Mouse (Mus musculus) kidney, embryonic 14.5 days (tissue): Measurements from ENCODE around the gene Mxra8. TPM values are rescaled to one million over a fixed set of nuclear protein-coding genes. Genes with fewer than 3 reads are reported as not detected.

Experiments used
- ATAC-seq: fragments of 200-750 bp; cut with Nextera tagmentation; 2 replicates; pipeline ENCODE4 v1.8.0; 2017; ENCODE audit warnings: moderate number of reproducible peaks, mild to moderate bottlenecking, moderate TSS enrichment, moderate library complexity; ENCODE audit not compliant: low FRiP score, low TSS enrichment
- H3K27ac ChIP-seq: fragments of 300-500 bp; sonication (generic); 2 replicates; pipeline ENCODE4 v1.5.1; 2014; ENCODE audit warnings: low read depth, mild to moderate bottlenecking, low read length, moderate library complexity, mixed read lengths
- H3K27me3 ChIP-seq: fragments of 300-500 bp; sonication (generic); 2 replicates; pipeline ENCODE4 v1.6.1; 2014; ENCODE audit warnings: mild to moderate bottlenecking, low read length; ENCODE audit not compliant: control insufficient read depth, insufficient read depth
- H3K36me3 ChIP-seq: fragments of 300-500 bp; sonication (generic); 2 replicates; pipeline ENCODE4 v1.6.1; 2014; ENCODE audit warnings: low read length, mixed read lengths; ENCODE audit not compliant: control insufficient read depth, insufficient read depth
- H3K4me1 ChIP-seq: fragments of 300-500 bp; sonication (generic); 2 replicates; pipeline ENCODE4 v1.6.1; 2014; ENCODE audit warnings: low read length, mixed read lengths; ENCODE audit not compliant: control insufficient read depth, insufficient read depth
- H3K4me2 ChIP-seq: fragments of 300-500 bp; sonication (generic); replicated peaks from 2 replicates; pipeline ENCODE4 v1.6.1; 2014; ENCODE audit warnings: low read depth, mild to moderate bottlenecking, low read length
- H3K4me3 ChIP-seq: fragments of 300-500 bp; sonication (generic); 2 replicates; pipeline ENCODE4 v1.5.1; 2014; ENCODE audit warnings: mild to moderate bottlenecking, low read length
- H3K9ac ChIP-seq: fragments of 300-500 bp; sonication (generic); 2 replicates; pipeline ENCODE4 v1.6.1; 2014; ENCODE audit warnings: low read depth, mild to moderate bottlenecking, low read length, moderate library complexity
- H3K9me3 ChIP-seq: fragments of 300-500 bp; sonication (generic); 2 replicates; pipeline ENCODE4 v1.6.1; 2016; ENCODE audit warnings: low read length; ENCODE audit not compliant: control insufficient read depth
- WGBS: fragments of 180-500 bp; shearing (Covaris S2); extraction: QIAGEN DNeasy Blood & Tissue Kit; methylation state at CpG from one replicate; pipeline ENCODE4 v1.1.7; 2014; 5-methylcytosine and 5-hydroxymethylcytosine counted together
- polyA plus RNA-seq: library from polyadenylated mRNA; unstranded; fragments of >200 nt; fragmentation: Nextera tagmentation; extraction: Ambion mirVana; gene quantifications from 2 replicates; pipeline ENCODE4 v1.2.1, GENCODE M21; 2014

Gene Mxra8
- polyA plus RNA-seq, 1 experiment from 2014 or later = 75.1 TPM

DNA sequence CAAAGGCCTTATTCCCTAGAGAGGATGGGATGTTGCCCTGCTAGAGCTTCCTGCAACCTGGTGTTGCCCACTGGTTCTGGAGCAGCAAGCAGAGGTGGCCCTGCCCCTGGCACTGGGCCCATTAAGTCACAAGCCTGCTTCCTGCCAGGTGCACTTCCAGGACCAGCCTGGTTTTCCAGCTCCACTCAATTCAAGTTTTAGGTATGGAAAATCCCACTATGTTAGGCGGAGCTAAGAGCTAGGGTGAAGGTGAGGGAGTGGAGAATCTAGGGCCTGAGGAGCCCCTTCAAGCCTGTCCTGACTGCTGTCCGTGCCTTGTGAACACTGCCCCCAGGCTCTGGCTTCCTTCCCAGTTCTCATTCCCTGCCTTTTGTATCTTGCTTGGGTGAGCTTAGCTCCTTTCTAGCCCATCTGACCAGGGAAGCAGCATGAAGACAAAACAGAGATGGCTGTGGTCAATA, 12.5 kb downstream of the Mxra8 start:
- H3K27ac ChIP-seq = no peak overlapping the region
- H3K36me3 ChIP-seq = peaks cover 26% of the 10 kb centered on the region
- H3K4me2 ChIP-seq = no peak overlapping the region
- no peak overlapping the region for H3K9ac ChIP-seq
- no peak overlapping the region for H3K4me3 ChIP-seq
- no peaks in the 10 kb centered on the region for H3K9me3 ChIP-seq
- ATAC-seq = no peak
- WGBS = 74% methylated on average over 2 of the region's 2 CpGs
- H3K27me3 ChIP-seq = no peaks in the 10 kb centered on the region
- peaks cover 13% of the 10 kb centered on the region for H3K4me1 ChIP-seq

- Histone ChIP-seq H3K4me2 (no peak overlapping the region), H3K36me3 (peaks cover 37% of the 10 kb centered on the region), H3K9ac (no peak overlapping the region), H3K27ac (no peak overlapping the region), H3K27me3 (no peaks in the 10 kb centered on the region), H3K4me3 (no peak overlapping the region), H3K9me3 (no peaks in the 10 kb centered on the region), H3K4me1 (peaks cover 8% of the 10 kb centered on the region)
- no peak for ATAC-seq
- 88% methylated on average over 9 of the region's 9 CpGs for WGBS
These were observed 13.9 kb downstream of the Mxra8 start for GRCm38 (mm10) chr4:155853421-155853820.

GRCm38 (mm10) chr4:155854991-155855390, 15.5 kb downstream of the Mxra8 start:
- Histone ChIP-seq H3K36me3 (peaks cover 45% of the 10 kb centered on the region), H3K27ac (no peak overlapping the region), H3K9me3 (no peaks in the 10 kb centered on the region), H3K4me1 (no peaks in the 10 kb centered on the region), H3K9ac (no peak overlapping the region), H3K27me3 (no peaks in the 10 kb centered on the region), H3K4me3 (no peak overlapping the region), H3K4me2 (no peak overlapping the region)
- 94% methylated on average over 12 of the region's 12 CpGs for WGBS
- no peak for ATAC-seq

GRCm38 (mm10) chr4:155856071-155856470, 16.6 kb downstream of the Mxra8 start:
- H3K4me2 ChIP-seq = no peak overlapping the region
- no peak overlapping the region for H3K4me3 ChIP-seq
- H3K27me3 ChIP-seq = no peaks in the 10 kb centered on the region
- peaks cover 45% of the 10 kb centered on the region for H3K36me3 ChIP-seq
- H3K4me1 ChIP-seq = no peaks in the 10 kb centered on the region
- 96% methylated on average over 12 of the region's 12 CpGs for WGBS
- H3K27ac ChIP-seq = no peak overlapping the region
- ATAC-seq = no peak
- H3K9me3 ChIP-seq = no peaks in the 10 kb centered on the region
- no peak overlapping the region for H3K9ac ChIP-seq

- Histone ChIP-seq H3K27me3 (no peaks in the 10 kb centered on the region), H3K4me1 (no peaks in the 10 kb centered on the region), H3K9ac (no peak overlapping the region), H3K4me2 (no peak overlapping the region), H3K36me3 (peaks cover 45% of the 10 kb centered on the region), H3K4me3 (no peak overlapping the region), H3K9me3 (no peaks in the 10 kb centered on the region), H3K27ac (no peak overlapping the region)
- ATAC-seq = no peak
- WGBS = 80% methylated on average over 3 of the region's 3 CpGs
These were observed 17.4 kb downstream of the Mxra8 start for GRCm38 (mm10) chr4:155856881-155857280.

- Histone ChIP-seq H3K9me3 (no peaks in the 10 kb centered on the region), H3K4me2 (no peak overlapping the region), H3K27ac (no peak overlapping the region), H3K9ac (no peak overlapping the region), H3K4me1 (no peaks in the 10 kb centered on the region), H3K27me3 (no peaks in the 10 kb centered on the region), H3K36me3 (peaks cover 44% of the 10 kb centered on the region), H3K4me3 (no peak overlapping the region)
- 13% methylated on average over 13 of the region's 13 CpGs for WGBS
- ATAC-seq = peak; percentile 74
These were observed 19.8 kb downstream of the Mxra8 start for GRCm38 (mm10) chr4:155859318-155859717.

DNA sequence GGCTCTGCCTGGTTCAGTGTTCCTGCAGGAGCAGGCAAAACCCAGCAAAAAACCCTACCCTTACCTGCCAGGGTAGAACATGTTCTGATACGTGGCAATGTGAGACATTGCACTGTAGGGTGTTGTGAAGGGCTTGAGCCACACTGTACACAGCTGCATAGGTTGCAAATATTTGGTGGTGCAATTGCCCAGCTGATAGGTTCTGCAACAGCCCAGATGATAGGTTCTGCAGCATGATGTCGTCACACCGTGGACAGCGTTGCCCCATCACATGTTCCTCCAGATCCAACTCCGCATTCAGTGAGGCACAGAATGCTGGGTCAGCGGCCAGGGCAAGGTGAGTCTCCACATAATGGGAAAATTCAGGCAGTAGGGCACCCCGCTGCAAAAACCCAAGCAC, 22.3 kb downstream of the Mxra8 start:
- no peaks in the 10 kb centered on the region for H3K9me3 ChIP-seq
- H3K9ac ChIP-seq = no peak overlapping the region
- no peak overlapping the region for H3K4me3 ChIP-seq
- H3K27me3 ChIP-seq = no peaks in the 10 kb centered on the region
- H3K4me2 ChIP-seq = no peak overlapping the region
- ATAC-seq = no peak
- WGBS = 89% methylated on average over 7 of the region's 7 CpGs
- no peak overlapping the region for H3K27ac ChIP-seq
- H3K4me1 ChIP-seq = no peaks in the 10 kb centered on the region
- peaks cover 41% of the 10 kb centered on the region for H3K36me3 ChIP-seq

GRCm38 (mm10) chr4:155863001-155863400, 23.5 kb downstream of the Mxra8 start, which contains the start of gene Tas1r3:
TSS of gene Tas1r3 (minus strand) at chr4:155863362.
- no peak within 1 kb of the TSS for H3K9ac ChIP-seq
- H3K4me2 ChIP-seq = no peak within 1 kb of the TSS
- peaks cover 36% of the 10 kb centered on the region for H3K36me3 ChIP-seq
- H3K27ac ChIP-seq = no peak within 1 kb of the TSS
- H3K4me3 ChIP-seq = no peak within 1 kb of the TSS
- no peak for ATAC-seq
- WGBS = 81% methylated on average over 5 of the region's 5 CpGs
- H3K27me3 ChIP-seq = no peaks in the 10 kb centered on the region
- no peaks in the 10 kb centered on the region for H3K9me3 ChIP-seq
- no peaks in the 10 kb centered on the region for H3K4me1 ChIP-seq

DNA sequence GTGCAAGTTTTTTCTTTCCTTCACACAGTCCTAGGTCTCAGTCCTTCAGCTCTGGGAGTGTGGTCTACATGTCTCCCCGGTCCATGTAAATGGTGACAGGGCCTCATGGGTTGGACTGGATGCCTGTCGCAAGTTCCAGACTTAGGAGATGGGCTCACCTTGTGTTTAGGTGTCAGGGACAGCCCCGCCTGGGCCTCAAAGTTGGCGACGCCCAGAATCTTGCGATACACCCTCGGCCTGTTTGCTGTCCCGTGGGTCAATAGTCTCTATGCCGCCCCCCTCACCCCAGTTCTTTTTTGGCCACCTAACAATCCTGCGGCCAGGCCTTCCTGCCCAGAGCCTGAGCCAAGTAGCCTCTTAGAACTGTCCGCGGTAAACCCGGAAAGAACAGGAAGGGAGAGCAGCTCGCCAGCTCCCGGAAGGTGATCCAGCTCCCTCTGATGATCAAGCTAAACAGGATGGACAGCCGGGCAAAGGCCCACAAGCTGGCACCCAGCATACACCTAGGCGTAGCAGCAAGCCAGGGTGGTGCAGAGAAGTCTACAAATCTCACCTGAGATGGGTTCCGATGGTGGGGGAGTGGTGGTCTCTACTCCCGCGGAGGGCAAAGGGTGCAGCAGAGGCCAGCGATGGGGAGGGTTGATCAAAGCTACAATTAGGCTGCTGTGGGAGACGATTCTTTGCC, 29.3 kb downstream of the Mxra8 start:
- Histone ChIP-seq H3K9ac (peak overlapping the region; percentile 83), H3K36me3 (peaks cover 40% of the 10 kb centered on the region), H3K27ac (no peak overlapping the region), H3K4me1 (peaks cover 5% of the 10 kb centered on the region), H3K4me3 (peak overlapping the region; percentile 73), H3K4me2 (peak overlapping the region; percentile 86), H3K27me3 (no peaks in the 10 kb centered on the region), H3K9me3 (no peaks in the 10 kb centered on the region)
- ATAC-seq = peak; percentile 61
- 7% methylated on average over 22 of the region's 22 CpGs for WGBS
